Mouse (Mus musculus): Measurements from ENCODE around the gene Grn.

DNA sequence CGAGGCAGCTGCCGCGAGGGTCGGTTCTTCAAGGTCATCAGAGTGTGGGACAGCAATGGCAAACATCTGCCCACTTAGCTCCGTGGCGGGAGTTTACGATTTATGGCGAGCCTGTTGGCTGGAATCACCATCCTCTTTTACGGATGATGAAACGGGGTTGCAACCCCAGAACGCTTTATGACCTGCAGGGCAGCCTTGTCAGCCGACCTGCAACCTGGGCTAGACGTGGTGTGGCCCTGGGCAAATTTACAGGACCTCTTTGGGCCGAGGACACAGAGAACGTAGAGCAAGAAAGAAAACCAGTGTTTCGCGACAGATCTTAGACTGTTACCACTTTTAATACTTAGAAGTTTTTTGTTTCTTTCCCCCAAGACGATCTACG, 22.3 kb upstream of the Grn start, which contains the start of gene Slc25a39:
- no peak for TF ChIP-seq ZMIZ1 (IDR thresholded peaks at IDR 0.05; ENCODE audit: low read depth, low read length)
- no peak for TF ChIP-seq POLR2A (IDR thresholded peaks at IDR 0.05; ENCODE audit: low read depth, low read length)
- TF ChIP-seq CHD2 (IDR thresholded peaks at IDR 0.05; ENCODE audit: low read length): no peak
- TF ChIP-seq ZC3H11A (IDR thresholded peaks at IDR 0.05; ENCODE audit: low read depth, low read length): no peak
- TF ChIP-seq MAFK (IDR thresholded peaks at IDR 0.05; ENCODE audit: insufficient replicate concordance, low read length): no peak
- no peak for TF ChIP-seq EP300 (IDR thresholded peaks at IDR 0.05; ENCODE audit: low read length)
- TF ChIP-seq CTCF (conservative IDR thresholded peaks at IDR 0.05 in 1 of 2, IDR thresholded peaks at IDR 0.05 in 1 of 2; ENCODE audit: low read depth in 2 of 2, low read length in 2 of 2): no peak
- no peak for TF ChIP-seq NRF1 (IDR thresholded peaks at IDR 0.05; ENCODE audit: low read depth, low read length)
- TF ChIP-seq ZKSCAN1 (IDR thresholded peaks at IDR 0.05; ENCODE audit: borderline replicate concordance, low read depth, low read length): no peak
- TF ChIP-seq POLR2AphosphoS2 (IDR thresholded peaks at IDR 0.05; ENCODE audit: low read depth, low read length): 0 out of 2 replicates have a peak, but pooled peaks have one; percentile 18

All from CH12.LX (cell line).